Mouse (Mus musculus) embryonic facial prominence, embryonic 11.5 days (tissue): ENCODE data around the gene Prdm8. TPM values are rescaled to one million over a fixed set of nuclear protein-coding genes. Genes with fewer than 3 reads are reported as not detected.

Experiments used
- ATAC-seq: fragments of 200-750 bp; cut with Nextera tagmentation; replicated peaks from 2 replicates; pipeline ENCODE4 v1.8.0; 2017; ENCODE audit warnings: low read depth; ENCODE audit not compliant: insufficient number of reproducible peaks, low FRiP score, low TSS enrichment
- DNase-seq: peaks from one replicate; pipeline ENCODE4 v3.0.0-alpha.2; 2015; ENCODE audit warnings: low spot score
- H3K27ac ChIP-seq: fragments of 300-500 bp; sonication (generic); replicated peaks from 2 replicates; pipeline ENCODE4 v1.5.1; 2014; ENCODE audit warnings: mild to moderate bottlenecking, low read depth, low read length, control low read depth
- H3K27me3 ChIP-seq: fragments of 300-500 bp; sonication (generic); 2 replicates; pipeline ENCODE4 v1.6.1; 2014; ENCODE audit warnings: mild to moderate bottlenecking, low read length, moderate library complexity, mixed read lengths; ENCODE audit not compliant: control insufficient read depth, insufficient read depth
- H3K36me3 ChIP-seq: fragments of 300-500 bp; sonication (generic); replicated peaks from 2 replicates; pipeline ENCODE4 v1.6.1; 2014; ENCODE audit warnings: low read depth, mild to moderate bottlenecking, low read length, moderate library complexity, mixed read lengths; ENCODE audit not compliant: control insufficient read depth, insufficient read depth
- H3K4me1 ChIP-seq: fragments of 300-500 bp; sonication (generic); 2 replicates; pipeline ENCODE4 v1.6.1; 2014; ENCODE audit warnings: low read length, mixed read lengths; ENCODE audit not compliant: control insufficient read depth, insufficient read depth
- H3K4me2 ChIP-seq: fragments of 300-500 bp; sonication (generic); 2 replicates; pipeline ENCODE4 v1.6.1; 2014; ENCODE audit warnings: low read depth, mild to moderate bottlenecking, control low read depth, low read length, moderate library complexity
- H3K4me3 ChIP-seq: fragments of 300-500 bp; sonication (generic); 2 replicates; pipeline ENCODE4 v1.5.1; 2014; ENCODE audit warnings: low read depth, low read length, control low read depth
- H3K9ac ChIP-seq: fragments of 300-500 bp; sonication (generic); replicated peaks from 2 replicates; pipeline ENCODE4 v1.6.1; 2014; ENCODE audit warnings: mild to moderate bottlenecking, control low read depth, low read length
- H3K9me3 ChIP-seq: fragments of 300-500 bp; sonication (generic); replicated peaks from 2 replicates; pipeline ENCODE4 v1.6.1; 2016; ENCODE audit warnings: mild to moderate bottlenecking, low read length, inconsistent platforms, mixed read lengths; ENCODE audit not compliant: control insufficient read depth
- WGBS: fragments of 180-500 bp; shearing (Covaris S2); extraction: QIAGEN DNeasy Blood & Tissue Kit; methylation state at CpG from one replicate; pipeline ENCODE4 v1.1.7; 2014; 5-methylcytosine and 5-hydroxymethylcytosine counted together
- polyA plus RNA-seq: library from polyadenylated mRNA; unstranded; fragments of >200 nt; fragmentation: Nextera tagmentation; extraction: Ambion mirVana; gene quantifications from 2 replicates; pipeline ENCODE4 v1.2.1, GENCODE M21; 2014

The Prdm8 gene
- 0.22 and 0.45 TPM in 2 replicates for polyA plus RNA-seq

DNA sequence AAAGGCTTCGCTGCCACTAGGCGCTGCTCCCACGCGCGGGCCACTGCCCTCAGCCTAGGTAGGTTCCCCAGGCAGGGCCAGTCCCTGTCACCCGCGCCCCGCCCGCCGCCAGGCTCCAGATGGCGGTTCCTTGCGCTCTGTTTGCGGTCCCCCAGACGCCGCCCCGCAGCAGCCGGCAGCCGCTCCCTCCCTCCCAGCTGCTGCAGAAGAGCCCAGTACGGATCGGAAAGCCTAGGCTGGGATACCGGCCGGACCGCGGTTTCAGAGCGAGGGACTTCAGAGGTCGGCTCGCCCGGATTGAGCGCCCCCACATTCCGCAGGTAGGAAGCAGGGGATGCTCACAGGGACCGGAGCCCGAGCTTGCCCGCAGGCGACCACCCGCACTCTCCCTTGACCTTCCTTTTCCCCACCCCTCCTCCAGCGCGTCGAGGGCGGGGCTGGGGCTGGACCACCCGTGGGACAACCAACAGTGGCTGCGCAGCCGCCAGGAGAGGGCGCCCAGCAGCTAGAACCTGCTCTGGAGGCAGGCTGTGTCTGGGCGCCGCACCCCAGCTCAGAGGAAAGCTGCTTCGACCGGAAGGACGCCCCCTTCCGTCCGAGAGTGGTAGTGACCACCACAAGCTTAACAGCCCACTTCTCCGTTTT is at the start of gene Prdm8:
Gene Prdm8 (plus strand): TSS at position 19 of the 645 bp plus-strand sequence.
- H3K36me3 ChIP-seq, result no peaks in the 10 kb centered on the region
- H3K9ac ChIP-seq, result peak within 1 kb of the TSS; percentile 44
- H3K4me2 ChIP-seq, result peak within 1 kb of the TSS; percentile 78
- H3K9me3 ChIP-seq, result no peaks in the 10 kb centered on the region
- 0% methylated on average over 48 of the region's 51 CpGs for WGBS
- H3K4me1 ChIP-seq, result peaks cover 2% of the 10 kb centered on the region
- DNase-seq (peak; percentile 93), ATAC-seq (peak; percentile 89)
- H3K4me3 ChIP-seq, result peak within 1 kb of the TSS; percentile 47
- no peak within 1 kb of the TSS for H3K27ac ChIP-seq
- peaks cover 48% of the 10 kb centered on the region for H3K27me3 ChIP-seq

GRCm38 (mm10) chr5:98127074-98127473 is 39.9 kb upstream of the Prdm8 start:
- Histone ChIP-seq H3K4me2 (no peak overlapping the region), H3K9me3 (no peaks in the 10 kb centered on the region), H3K27ac (no peak overlapping the region), H3K36me3 (no peaks in the 10 kb centered on the region), H3K27me3 (no peaks in the 10 kb centered on the region), H3K4me1 (no peaks in the 10 kb centered on the region), H3K4me3 (no peak overlapping the region), H3K9ac (no peak overlapping the region)
- ATAC-seq (no peak), DNase-seq (no peak)
- WGBS, result 86% methylated on average over 3 of the region's 3 CpGs

DNA sequence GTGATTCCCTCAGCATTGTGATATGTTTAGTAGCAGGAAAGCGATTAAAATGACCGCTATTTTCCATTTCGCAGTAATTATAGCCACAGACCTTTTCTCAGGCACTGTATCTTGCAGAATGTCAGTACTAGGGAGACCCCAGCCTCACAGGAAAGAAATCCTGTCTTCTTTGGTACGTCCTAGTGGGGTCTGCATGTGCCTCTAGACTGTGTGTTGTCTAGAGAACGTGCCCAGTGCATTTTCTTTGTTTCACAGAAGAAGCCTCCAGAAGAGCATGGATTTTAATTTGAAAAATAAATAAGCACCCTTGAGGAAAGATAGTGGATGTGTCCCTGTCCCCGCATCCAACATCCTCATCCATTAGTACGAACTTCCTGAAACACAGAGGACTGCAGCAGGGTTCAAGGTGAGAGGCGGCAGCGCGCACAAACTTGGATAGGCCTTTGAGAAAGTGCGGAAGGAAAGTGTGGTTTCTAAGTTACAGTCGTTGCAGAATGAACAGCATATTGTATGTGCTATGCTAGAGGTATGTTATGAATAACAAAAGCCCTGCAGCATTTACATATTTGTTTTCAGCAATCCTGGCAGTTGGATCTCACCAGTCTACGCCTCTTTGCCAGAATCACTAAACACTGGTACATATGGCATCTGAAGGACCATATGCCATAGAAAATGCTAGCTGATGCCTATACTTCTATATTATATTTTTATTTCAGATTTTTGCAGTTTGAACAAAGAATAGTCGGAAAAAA is 28.3 kb upstream of the Prdm8 start:
- no peaks in the 10 kb centered on the region for H3K9me3 ChIP-seq
- no peak for ATAC-seq
- WGBS, result 81% methylated on average over 14 of the region's 14 CpGs

DNA sequence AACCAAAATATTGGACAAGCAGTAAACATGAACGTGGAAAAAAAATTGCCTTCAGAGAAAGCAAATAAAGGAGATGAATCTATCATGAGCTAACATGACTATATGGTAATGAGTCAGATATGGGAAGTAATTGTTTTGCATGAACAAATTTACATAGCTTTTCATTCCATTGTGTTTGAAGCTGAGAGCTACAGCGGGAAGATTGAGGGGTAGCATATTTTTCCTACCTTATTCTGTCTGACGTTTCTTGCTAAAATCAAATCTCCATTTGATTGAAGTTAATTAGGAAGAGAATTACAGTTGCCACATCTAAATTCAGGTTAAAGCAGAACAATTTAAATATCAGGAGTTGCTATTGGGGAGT is 27.7 kb upstream of the Prdm8 start:
- H3K9me3 ChIP-seq, result no peaks in the 10 kb centered on the region
- no peak overlapping the region for H3K4me2 ChIP-seq
- H3K27me3 ChIP-seq, result no peaks in the 10 kb centered on the region
- WGBS, result 72% methylated on average over 3 of the region's 3 CpGs
- H3K27ac ChIP-seq, result no peak overlapping the region
- no peak for DNase-seq
- no peaks in the 10 kb centered on the region for H3K36me3 ChIP-seq
- H3K9ac ChIP-seq, result no peak overlapping the region
- no peaks in the 10 kb centered on the region for H3K4me1 ChIP-seq
- ATAC-seq, result no peak
- no peak overlapping the region for H3K4me3 ChIP-seq

More for the DNA sequence above, 28.3 kb upstream of the Prdm8 start:
- no peaks in the 10 kb centered on the region for H3K27me3 ChIP-seq
- H3K27ac ChIP-seq, result no peak overlapping the region
- no peak for DNase-seq
- no peaks in the 10 kb centered on the region for H3K36me3 ChIP-seq
- no peak overlapping the region for H3K4me2 ChIP-seq
- no peak overlapping the region for H3K4me3 ChIP-seq
- no peaks in the 10 kb centered on the region for H3K4me1 ChIP-seq
- H3K9ac ChIP-seq, result no peak overlapping the region

- ATAC-seq (no peak), DNase-seq (no peak)
- 68% methylated on average over 3 of the region's 3 CpGs for WGBS
- no peak overlapping the region for H3K27ac ChIP-seq
- H3K9me3 ChIP-seq, result no peaks in the 10 kb centered on the region
- H3K9ac ChIP-seq, result no peak overlapping the region
- no peaks in the 10 kb centered on the region for H3K36me3 ChIP-seq
- H3K4me1 ChIP-seq, result no peaks in the 10 kb centered on the region
- H3K4me3 ChIP-seq, result no peak overlapping the region
- H3K4me2 ChIP-seq, result no peak overlapping the region
- H3K27me3 ChIP-seq, result no peaks in the 10 kb centered on the region
Measured at GRCm38 (mm10) chr5:98146895-98147294, 20.1 kb upstream of the Prdm8 start.

DNA sequence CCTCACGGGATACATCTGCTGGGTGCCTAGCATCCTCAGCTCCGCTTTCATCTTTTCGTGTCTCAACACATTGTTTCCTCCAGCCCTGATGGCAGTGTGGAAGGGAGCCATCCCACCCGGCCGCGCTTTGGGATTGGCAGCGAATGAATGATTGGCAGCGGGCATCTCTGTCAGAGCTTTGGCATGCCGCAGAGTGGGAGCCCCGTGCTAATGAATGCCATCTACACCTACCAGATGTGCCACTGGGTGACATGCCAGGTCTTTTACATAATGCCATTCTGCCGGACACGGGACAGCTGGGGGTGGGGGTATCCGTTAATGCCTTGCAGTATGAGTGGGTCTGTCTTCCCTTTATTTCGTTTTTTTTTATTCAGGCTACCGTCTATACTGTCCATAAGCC is 882 bp upstream of the Prdm8 start:
- Histone ChIP-seq H3K36me3 (no peaks in the 10 kb centered on the region), H3K4me3 (no peak overlapping the region), H3K4me1 (peaks cover 2% of the 10 kb centered on the region), H3K27ac (no peak overlapping the region), H3K9ac (no peak overlapping the region), H3K27me3 (peaks cover 37% of the 10 kb centered on the region), H3K9me3 (no peaks in the 10 kb centered on the region), H3K4me2 (no peak overlapping the region)
- DNase-seq (no peak), ATAC-seq (no peak)
- 2% methylated on average over 15 of the region's 15 CpGs for whole genome bisulfite sequencing

DNA sequence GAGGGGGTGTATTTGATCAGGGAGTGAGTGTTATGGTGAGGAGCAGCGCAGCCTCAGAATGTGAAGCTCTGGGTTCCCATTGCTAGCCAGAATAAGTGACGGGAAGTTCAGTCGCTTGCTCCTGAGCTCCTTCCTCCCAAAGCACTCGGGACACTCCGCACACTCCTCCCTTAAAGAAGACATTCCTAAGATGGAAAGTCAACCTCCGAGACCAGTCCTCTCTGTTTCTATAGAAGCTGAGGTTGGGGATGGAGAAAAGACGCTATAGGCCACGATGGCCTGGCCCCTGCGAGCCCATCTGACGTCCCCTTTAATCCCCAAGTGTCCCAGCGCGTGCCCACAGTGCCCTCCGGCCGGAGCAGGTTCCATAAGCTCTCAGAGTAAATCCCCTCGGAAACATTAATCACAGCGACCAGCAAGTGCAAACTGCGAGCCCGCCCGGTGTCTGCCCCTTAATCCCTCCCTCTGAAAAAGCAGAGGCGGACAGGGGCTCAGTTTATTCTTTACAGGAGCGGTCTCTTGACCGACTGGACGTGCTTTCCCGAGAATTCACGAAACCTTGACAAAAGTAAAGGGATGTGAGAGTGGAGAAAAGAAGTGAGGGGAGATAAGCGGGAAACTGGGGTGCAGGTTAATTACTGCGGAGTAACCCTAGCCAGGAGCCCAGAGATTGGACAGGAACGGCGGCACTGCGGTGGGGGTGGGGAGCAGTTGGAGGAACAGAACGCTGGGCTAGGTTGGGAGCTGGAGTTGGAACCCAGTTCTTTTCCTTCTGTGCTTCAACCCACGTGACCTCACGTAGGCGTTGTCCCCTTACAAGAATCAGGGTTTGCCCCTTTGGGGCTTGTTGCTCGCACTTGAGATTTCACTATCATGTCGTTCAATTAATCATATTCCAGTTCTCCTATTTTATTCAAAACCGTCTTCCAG is 1.6 kb downstream of the Prdm8 start:
- Histone ChIP-seq H3K4me3 (peak overlapping the region; percentile 14; the same call in 1 of the 2 replicates), H3K4me1 (peaks cover 2% of the 10 kb centered on the region), H3K4me2 (peak overlapping the region; percentile 25), H3K27me3 (peaks cover 61% of the 10 kb centered on the region), H3K9ac (no peak overlapping the region), H3K36me3 (no peaks in the 10 kb centered on the region), H3K27ac (no peak overlapping the region), H3K9me3 (no peaks in the 10 kb centered on the region)
- under 1% methylated on average over 37 of the region's 37 CpGs for WGBS
- ATAC-seq (no peak), DNase-seq (peak; percentile 17)
